ENCODE assay signal across 22 mouse cellular contexts in genomic region chr1:63511416-63511815, GRCm38 (mm10).
A peak's percentile ranks its signal among the peaks of the same experiment; 100 is the strongest.
DNase-seq lines count a peak whose midpoint lies in the region; ATAC-seq and TF ChIP-seq lines count a peak whose summit lies in the region.
"Had no signal": no experiment of that assay in that cellular context is flagged by ENCODE, and none has a peak within 500 bp of the region (broad histone marks: within the 10 kb centered on the region; RNA-seq: fewer than 3 reads in every experiment).

No protein-coding gene starts in this region.

- H3K27me3 ChIP-seq in embryonic facial prominence, embryonic 14.5 days (replicated peaks; ENCODE audit: control insufficient read depth, insufficient read depth, low read length) = no peaks in the 10 kb centered on the region
- H3K27me3 ChIP-seq in intestine, postnatal 0 days (replicated peaks; ENCODE audit: control insufficient read depth, insufficient read depth, low read length) = no peaks in the 10 kb centered on the region
- H3K27me3 ChIP-seq: embryonic facial prominence, embryonic 12.5 days; forebrain, embryonic 13.5 days; hindbrain, embryonic 12.5 days had no signal

- H3K4me1 ChIP-seq in embryonic facial prominence, embryonic 14.5 days (ENCODE audit: control insufficient read depth, insufficient read depth, low read length) = no peaks in the 10 kb centered on the region
- no peaks in the 10 kb centered on the region for H3K4me1 ChIP-seq in intestine, postnatal 0 days (replicated peaks; ENCODE audit: control insufficient read depth, insufficient read depth, low read length)
- H3K4me1 ChIP-seq: embryonic facial prominence, embryonic 12.5 days; forebrain, embryonic 13.5 days; heart, embryonic 10.5 days; hindbrain, embryonic 12.5 days had no signal

- no peaks in the 10 kb centered on the region for H3K9me3 ChIP-seq in embryonic facial prominence, embryonic 14.5 days (ENCODE audit: control insufficient read depth, low read length)
- no peaks in the 10 kb centered on the region for H3K9me3 ChIP-seq in intestine, postnatal 0 days (ENCODE audit: control insufficient read depth)
- H3K9me3 ChIP-seq: embryonic facial prominence, embryonic 12.5 days; forebrain, embryonic 13.5 days; heart, embryonic 10.5 days; hindbrain, embryonic 12.5 days had no signal

- no peak overlapping the region for H3K4me2 ChIP-seq in embryonic facial prominence, embryonic 14.5 days (ENCODE audit: low read depth, low read length)
- no peak overlapping the region for H3K4me2 ChIP-seq in intestine, postnatal 0 days (replicated peaks; ENCODE audit: low read depth)
- H3K4me2 ChIP-seq: embryonic facial prominence, embryonic 12.5 days; forebrain, embryonic 13.5 days; hindbrain, embryonic 12.5 days had no signal

- H3K36me3 ChIP-seq in embryonic facial prominence, embryonic 14.5 days (ENCODE audit: control insufficient read depth, insufficient read depth, low read length) = no peaks in the 10 kb centered on the region
- H3K36me3 ChIP-seq in intestine, postnatal 0 days (ENCODE audit: control insufficient read depth, insufficient read depth) = no peaks in the 10 kb centered on the region
- H3K36me3 ChIP-seq: embryonic facial prominence, embryonic 12.5 days; heart, embryonic 10.5 days had no signal

- WGBS in embryonic facial prominence, embryonic 14.5 days = 36% methylated on average over 3 of the region's 3 CpGs
- 48% methylated on average over 3 of the region's 3 CpGs for WGBS in intestine, postnatal 0 days

- TF ChIP-seq CTCF in intestine, postnatal 0 days (IDR thresholded peaks at IDR 0.05; ENCODE audit: low read depth) = no peak

- peak; percentile 12 for DNase-seq in embryo, embryonic 10 days (ENCODE audit: low spot score)
- no peak for DNase-seq in embryo, embryonic 9.5 days (ENCODE audit: extremely low spot score)
- DNase-seq in 3T3-L1 (ENCODE audit: low read depth, low spot score) (peak; percentile 81), adipocyte (ENCODE audit: low spot score) (peak; percentile 92)
- DNase-seq in embryonic facial prominence, embryonic 14.5 days (ENCODE audit: low spot score) = peak; percentile 15
- no peak for DNase-seq in kidney, postnatal 4 days
- no peak for DNase-seq in gastrocnemius, postnatal 10 days
- DNase-seq: cerebellum, adult 2 months; cerebellum, postnatal 10 days; forebrain, postnatal 0 days; gastrocnemius, postnatal 25 days; heart, postnatal 10 days; heart, postnatal 4 days; kidney, adult 11 months; kidney, adult 9 months had no signal

- H3K4me3 ChIP-seq in embryonic facial prominence, embryonic 14.5 days (ENCODE audit: low read depth, low read length) = no peak overlapping the region
- H3K4me3 ChIP-seq in intestine, postnatal 0 days (ENCODE audit: low read depth, low read length) = no peak overlapping the region
- H3K4me3 ChIP-seq: embryonic facial prominence, embryonic 12.5 days; forebrain, embryonic 13.5 days; heart, embryonic 10.5 days; hindbrain, embryonic 12.5 days had no signal

- no peak overlapping the region for H3K27ac ChIP-seq in embryonic facial prominence, embryonic 14.5 days (replicated peaks; ENCODE audit: low read depth, low read length)
- no peak overlapping the region for H3K27ac ChIP-seq in intestine, postnatal 0 days (ENCODE audit: low read depth, low read length)
- H3K27ac ChIP-seq: embryonic facial prominence, embryonic 12.5 days; forebrain, embryonic 13.5 days; heart, embryonic 10.5 days; hindbrain, embryonic 12.5 days had no signal

- H3K9ac ChIP-seq in embryonic facial prominence, embryonic 14.5 days (ENCODE audit: low read depth, low read length) = no peak overlapping the region
- H3K9ac ChIP-seq in intestine, postnatal 0 days (ENCODE audit: low read depth, low read length) = no peak overlapping the region
- H3K9ac ChIP-seq: embryonic facial prominence, embryonic 12.5 days; forebrain, embryonic 13.5 days; forebrain, postnatal 0 days; hindbrain, embryonic 12.5 days had no signal

- no peak for ATAC-seq in embryonic facial prominence, embryonic 14.5 days (ENCODE audit: low read depth)
- no peak for ATAC-seq in intestine, postnatal 0 days
- ATAC-seq: forebrain, embryonic 13.5 days; forebrain, postnatal 0 days; hindbrain, embryonic 16.5 days; inflammation-experienced regulatory T-cells, adult 6 months had no signal

Comparison
In these comparisons a context has a peak if more than half of its experiments do, and no peak if none do; other contexts are left out.
1. DNase-seq: peak in embryo, embryonic 10 days (single experiment), 3T3-L1 (single experiment), adipocyte (single experiment) and embryonic facial prominence, embryonic 14.5 days (single experiment); none in embryo, embryonic 9.5 days (single experiment), kidney, postnatal 4 days (0 of 2) and gastrocnemius, postnatal 10 days (single experiment).